Mouse (Mus musculus): ENCODE results near the gene Chmp4b.
A peak's percentile ranks its signal among the peaks of the same experiment; 100 is the strongest.

Chmp4b gene

GRCm38 (mm10) chr2:154718855-154719556 is 67.5 kb downstream of the Chmp4b start:
- no peak for DNase-seq (ENCODE audit: low read depth, low spot score)

- no peak for DNase-seq (ENCODE audit: low read depth, low spot score)
Measured at GRCm38 (mm10) chr2:154720315-154720714, 68.8 kb downstream of the Chmp4b start.

GRCm38 (mm10) chr2:154723473-154723872 is 72.0 kb downstream of the Chmp4b start:
- DNase-seq (ENCODE audit: low read depth, low spot score), result no peak

GRCm38 (mm10) chr2:154729737-154730136 is 78.2 kb downstream of the Chmp4b start:
- no peak for DNase-seq (ENCODE audit: low read depth, low spot score)

- peak; percentile 51 for DNase-seq (ENCODE audit: low read depth, low spot score)
Measured at GRCm38 (mm10) chr2:154730841-154731240, 79.3 kb downstream of the Chmp4b start.

- DNase-seq (ENCODE audit: low read depth, low spot score), result no peak
Measured at GRCm38 (mm10) chr2:154731916-154732315, 80.4 kb downstream of the Chmp4b start.

GRCm38 (mm10) chr2:154732503-154733141 is 81.1 kb downstream of the Chmp4b start:
- peak; percentile 83 for DNase-seq (ENCODE audit: low read depth, low spot score)

- no peak for DNase-seq (ENCODE audit: low read depth, low spot score)
Measured at GRCm38 (mm10) chr2:154734977-154735376, 83.5 kb downstream of the Chmp4b start.

GRCm38 (mm10) chr2:154735416-154735815 is 83.9 kb downstream of the Chmp4b start:
- DNase-seq (ENCODE audit: low read depth, low spot score), result no peak

- no peak for DNase-seq (ENCODE audit: low read depth, low spot score)
Measured at GRCm38 (mm10) chr2:154735986-154736385, 84.5 kb downstream of the Chmp4b start.

- no peak for DNase-seq (ENCODE audit: low read depth, low spot score)
Measured at GRCm38 (mm10) chr2:154738621-154739020, 87.1 kb downstream of the Chmp4b start.

- peak; percentile 82 for DNase-seq (ENCODE audit: low read depth, low spot score)
Measured at GRCm38 (mm10) chr2:154742911-154743819, 91.7 kb downstream of the Chmp4b start.

GRCm38 (mm10) chr2:154743915-154744314 is 92.4 kb downstream of the Chmp4b start:
- DNase-seq (ENCODE audit: low read depth, low spot score), result no peak

Measured in 3T3-L1 (cell line).